Mouse (Mus musculus) heart, embryonic 13.5 days (tissue): ENCODE measurements around the gene Ush2a. TPM values are rescaled to one million over a fixed set of nuclear protein-coding genes. Genes with fewer than 3 reads are reported as not detected.
A peak's percentile ranks its signal among the peaks of the same experiment; 100 is the strongest.

Source experiments
- ATAC-seq: fragments of 200-750 bp; cut with Nextera tagmentation; 2 replicates; pipeline ENCODE4 v1.8.0; 2017; ENCODE audit warnings: moderate TSS enrichment; ENCODE audit not compliant: insufficient number of reproducible peaks, low FRiP score, low TSS enrichment; ENCODE audit errors: extremely low read depth
- H3K27ac ChIP-seq: fragments of 300-500 bp; sonication (generic); replicated peaks from 2 replicates; pipeline ENCODE4 v1.5.1; 2015; ENCODE audit warnings: moderate library complexity, mild to moderate bottlenecking, inconsistent platforms
- H3K27me3 ChIP-seq: fragments of 300-500 bp; sonication (generic); replicated peaks from 2 replicates; pipeline ENCODE4 v1.6.1; 2015; ENCODE audit warnings: mild to moderate bottlenecking, inconsistent platforms
- H3K36me3 ChIP-seq: fragments of 300-500 bp; sonication (generic); 2 replicates; pipeline ENCODE4 v1.6.1; 2015; ENCODE audit warnings: mild to moderate bottlenecking, inconsistent platforms
- H3K4me1 ChIP-seq: fragments of 300-500 bp; sonication (generic); 2 replicates; pipeline ENCODE4 v1.6.1; 2015; ENCODE audit warnings: inconsistent platforms
- H3K4me2 ChIP-seq: fragments of 300-500 bp; sonication (generic); 2 replicates; pipeline ENCODE4 v1.6.1; 2015; ENCODE audit warnings: inconsistent platforms, mild to moderate bottlenecking, moderate library complexity
- H3K4me3 ChIP-seq: fragments of 300-500 bp; sonication (generic); 2 replicates; pipeline ENCODE4 v1.5.1; 2015; ENCODE audit warnings: moderate library complexity, mild to moderate bottlenecking, inconsistent platforms
- H3K9ac ChIP-seq: fragments of 300-500 bp; sonication (generic); 2 replicates; pipeline ENCODE4 v1.6.1; 2015; ENCODE audit warnings: inconsistent platforms, mild to moderate bottlenecking, moderate library complexity
- H3K9me3 ChIP-seq: fragments of 300-500 bp; sonication (generic); 2 replicates; pipeline ENCODE4 v1.6.1; 2016; ENCODE audit warnings: inconsistent platforms
- WGBS: fragments of 180-500 bp; shearing (Covaris S2); methylation state at CpG from one replicate; pipeline ENCODE4 v1.1.7; 2015; ENCODE audit warnings: mixed read lengths; 5-methylcytosine and 5-hydroxymethylcytosine counted together
- polyA plus RNA-seq: library from polyadenylated mRNA; unstranded; fragments of >200 nt; fragmentation: Nextera tagmentation; extraction: Ambion mirVana; gene quantifications from 2 replicates; pipeline ENCODE4 v1.2.1, GENCODE M21; 2015

The Ush2a gene
- polyA plus RNA-seq, 1 experiment from 2014 or later: 0.07 TPM

- WGBS: 26% methylated on average over 3 of the region's 3 CpGs
- H3K4me1 ChIP-seq: no peaks in the 10 kb centered on the region
- no peaks in the 10 kb centered on the region for H3K27me3 ChIP-seq
- peaks cover 89% of the 10 kb centered on the region for H3K36me3 ChIP-seq
- no peak for ATAC-seq
- no peak overlapping the region for H3K4me2 ChIP-seq
- H3K27ac ChIP-seq: no peak overlapping the region
- no peaks in the 10 kb centered on the region for H3K9me3 ChIP-seq
- no peak overlapping the region for H3K9ac ChIP-seq
- H3K4me3 ChIP-seq: no peak overlapping the region
Measured at GRCm38 (mm10) chr1:188980050-188980449, 718.2 kb downstream of the Ush2a start.

- ATAC-seq: no peak
- Histone ChIP-seq H3K9ac (no peak overlapping the region), H3K4me1 (no peaks in the 10 kb centered on the region), H3K36me3 (peaks cover 83% of the 10 kb centered on the region), H3K27me3 (no peaks in the 10 kb centered on the region), H3K9me3 (no peaks in the 10 kb centered on the region), H3K4me2 (no peak overlapping the region), H3K4me3 (no peak overlapping the region), H3K27ac (no peak overlapping the region)
- 50% methylated on average over 4 of the region's 4 CpGs for WGBS
Measured at GRCm38 (mm10) chr1:188993218-188993617, 731.4 kb downstream of the Ush2a start.

- H3K27me3 ChIP-seq: no peaks in the 10 kb centered on the region
- H3K4me3 ChIP-seq: no peak overlapping the region
- no peak overlapping the region for H3K9ac ChIP-seq
- ATAC-seq: no peak
- H3K9me3 ChIP-seq: no peaks in the 10 kb centered on the region
- H3K27ac ChIP-seq: no peak overlapping the region
- no peaks in the 10 kb centered on the region; the same call in 1 of the 2 replicates for H3K4me1 ChIP-seq
- 98% methylated on average over 3 of the region's 3 CpGs for WGBS
- H3K36me3 ChIP-seq: peaks cover 84% of the 10 kb centered on the region
- no peak overlapping the region for H3K4me2 ChIP-seq
Measured at GRCm38 (mm10) chr1:188997921-188998320, 736.1 kb downstream of the Ush2a start.

- Histone ChIP-seq H3K4me3 (no peak overlapping the region), H3K9me3 (no peaks in the 10 kb centered on the region), H3K4me2 (no peak overlapping the region), H3K27ac (no peak overlapping the region), H3K36me3 (peaks cover 73% of the 10 kb centered on the region), H3K4me1 (peaks cover 5% of the 10 kb centered on the region), H3K27me3 (no peaks in the 10 kb centered on the region), H3K9ac (no peak overlapping the region)
- 92% methylated on average over 10 of the region's 10 CpGs for WGBS
- ATAC-seq: no peak
Measured at GRCm38 (mm10) chr1:188999981-189000380, 738.2 kb downstream of the Ush2a start.

GRCm38 (mm10) chr1:189001815-189002214, 740.0 kb downstream of the Ush2a start:
- 86% methylated on average over 12 of the region's 12 CpGs for WGBS
- H3K9me3 ChIP-seq: no peaks in the 10 kb centered on the region
- no peaks in the 10 kb centered on the region for H3K27me3 ChIP-seq
- H3K4me1 ChIP-seq: peaks cover 23% of the 10 kb centered on the region
- no peak overlapping the region for H3K9ac ChIP-seq
- ATAC-seq: no peak
- H3K27ac ChIP-seq: no peak overlapping the region
- H3K36me3 ChIP-seq: peaks cover 54% of the 10 kb centered on the region
- no peak overlapping the region for H3K4me2 ChIP-seq
- no peak overlapping the region for H3K4me3 ChIP-seq

GRCm38 (mm10) chr1:189004774-189005173, 743.0 kb downstream of the Ush2a start:
- Histone ChIP-seq H3K9ac (no peak overlapping the region), H3K4me2 (no peak overlapping the region), H3K27ac (no peak overlapping the region), H3K4me1 (peaks cover 26% of the 10 kb centered on the region), H3K36me3 (peaks cover 26% of the 10 kb centered on the region), H3K4me3 (no peak overlapping the region), H3K27me3 (no peaks in the 10 kb centered on the region), H3K9me3 (no peaks in the 10 kb centered on the region)
- no peak for ATAC-seq
- 92% methylated on average over 1 of the region's 1 CpGs for WGBS

- ATAC-seq: no peak
- no peaks in the 10 kb centered on the region for H3K27me3 ChIP-seq
- WGBS: 56% methylated on average over 5 of the region's 5 CpGs
- peaks cover 26% of the 10 kb centered on the region for H3K4me1 ChIP-seq
- H3K9me3 ChIP-seq: no peaks in the 10 kb centered on the region
- H3K4me3 ChIP-seq: peak overlapping the region; percentile 95
- H3K9ac ChIP-seq: 0 out of 2 replicates have a peak overlapping the region, but pooled peaks have one; percentile 21
- no peak overlapping the region for H3K27ac ChIP-seq
- H3K36me3 ChIP-seq: peaks cover 12% of the 10 kb centered on the region; the same call in 1 of the 2 replicates
- H3K4me2 ChIP-seq: peak overlapping the region; percentile 99
Measured at GRCm38 (mm10) chr1:189006267-189006666, 744.4 kb downstream of the Ush2a start.

- no peak overlapping the region for H3K27ac ChIP-seq
- H3K9me3 ChIP-seq: no peaks in the 10 kb centered on the region
- H3K4me1 ChIP-seq: peaks cover 26% of the 10 kb centered on the region
- H3K9ac ChIP-seq: peak overlapping the region; percentile 97
- ATAC-seq: no peak
- peak overlapping the region; percentile 95 for H3K4me3 ChIP-seq
- H3K4me2 ChIP-seq: peak overlapping the region; percentile 99
- H3K36me3 ChIP-seq: peaks cover 10% of the 10 kb centered on the region; the same call in 1 of the 2 replicates
- no peaks in the 10 kb centered on the region for H3K27me3 ChIP-seq
- WGBS: 3% methylated on average over 7 of the region's 7 CpGs
Measured at GRCm38 (mm10) chr1:189006826-189007225, 745.0 kb downstream of the Ush2a start.

GRCm38 (mm10) chr1:189007239-189007979, 745.6 kb downstream of the Ush2a start, which contains the start of gene Kctd3:
Gene Kctd3, minus strand, starts transcription at chr1:189007841.
- under 1% methylated on average over 62 of the region's 74 CpGs for WGBS

GRCm38 (mm10) chr1:189007980-189008324, 746.1 kb downstream of the Ush2a start:
- peak overlapping the region; percentile 95 for H3K4me3 ChIP-seq
- no peaks in the 10 kb centered on the region for H3K27me3 ChIP-seq
- H3K4me2 ChIP-seq: peak overlapping the region; percentile 99
- no peak overlapping the region for H3K27ac ChIP-seq
- 0 out of 2 replicates have a peak, but pooled peaks cover 6% of the 10 kb centered on the region for H3K36me3 ChIP-seq
- peaks cover 33% of the 10 kb centered on the region for H3K4me1 ChIP-seq
- peak; percentile 30; the same call in 1 of the 2 replicates for ATAC-seq
- H3K9me3 ChIP-seq: no peaks in the 10 kb centered on the region
- 44% methylated on average over 7 of the region's 7 CpGs for WGBS
- no peak overlapping the region; the same call in 1 of the 2 replicates for H3K9ac ChIP-seq

More at GRCm38 (mm10) chr1:189007239-189007979, 745.6 kb downstream of the Ush2a start, which contains the start of gene Kctd3:
- peaks cover 28% of the 10 kb centered on the region for H3K4me1 ChIP-seq
- H3K4me3 ChIP-seq: peak within 1 kb of the TSS; percentile 95
- 0 out of 2 replicates have a peak, but pooled peaks cover 8% of the 10 kb centered on the region for H3K36me3 ChIP-seq
- peak; percentile 80 for ATAC-seq
- H3K27ac ChIP-seq: peak within 1 kb of the TSS; percentile 49
- peak within 1 kb of the TSS; percentile 97 for H3K9ac ChIP-seq
- H3K4me2 ChIP-seq: peak within 1 kb of the TSS; percentile 99
- H3K9me3 ChIP-seq: no peaks in the 10 kb centered on the region
- no peaks in the 10 kb centered on the region for H3K27me3 ChIP-seq

GRCm38 (mm10) chr1:189010671-189011070, 748.8 kb downstream of the Ush2a start:
- H3K4me2 ChIP-seq: no peak overlapping the region
- peaks cover 31% of the 10 kb centered on the region for H3K4me1 ChIP-seq
- no peak overlapping the region for H3K4me3 ChIP-seq
- H3K9me3 ChIP-seq: no peaks in the 10 kb centered on the region
- no peak for ATAC-seq
- peaks cover 20% of the 10 kb centered on the region for H3K27me3 ChIP-seq
- 74% methylated on average over 4 of the region's 4 CpGs for WGBS
- no peak overlapping the region for H3K9ac ChIP-seq
- H3K27ac ChIP-seq: no peak overlapping the region
- H3K36me3 ChIP-seq: no peaks in the 10 kb centered on the region
